Mouse (Mus musculus): ENCODE measurements around the gene Ggt1.
"Not testable (repeated sequence)": the region's sequence is repeated elsewhere in the genome, so short reads cannot be mapped to it uniquely, and the experiment has no call there.

Gene Ggt1

GRCm38 (mm10) chr10:75561071-75561654 is at the start of gene Ggt1:
Gene Ggt1 (plus strand): TSS chr10:75561604.
- DNase-seq (ENCODE audit: low read depth, low spot score): no peak

- no peak for DNase-seq (ENCODE audit: low read depth, low spot score)
Observed at GRCm38 (mm10) chr10:75511897-75512296, 49.5 kb upstream of the Ggt1 start.

GRCm38 (mm10) chr10:75512796-75513195 is 48.6 kb upstream of the Ggt1 start:
- no peak for DNase-seq (ENCODE audit: low read depth, low spot score)

- no peak for DNase-seq (ENCODE audit: low read depth, low spot score)
Observed at GRCm38 (mm10) chr10:75513306-75514067, 47.9 kb upstream of the Ggt1 start.

GRCm38 (mm10) chr10:75514361-75514760 is 47.0 kb upstream of the Ggt1 start:
- DNase-seq (ENCODE audit: low read depth, low spot score): no peak

GRCm38 (mm10) chr10:75515216-75516037 is 46.0 kb upstream of the Ggt1 start:
- no peak for DNase-seq (ENCODE audit: low read depth, low spot score)

GRCm38 (mm10) chr10:75516038-75516723 is 45.2 kb upstream of the Ggt1 start:
- no peak for DNase-seq (ENCODE audit: low read depth, low spot score)

GRCm38 (mm10) chr10:75516724-75517072 is 44.7 kb upstream of the Ggt1 start:
- DNase-seq (ENCODE audit: low read depth, low spot score): peak; percentile 16

GRCm38 (mm10) chr10:75517073-75517757 is 44.2 kb upstream of the Ggt1 start, which contains the start of gene Snrpd3:
Gene Snrpd3 (plus strand): TSS chr10:75517551.
- DNase-seq (ENCODE audit: low read depth, low spot score): peak; percentile 97

GRCm38 (mm10) chr10:75517758-75518143 is 43.7 kb upstream of the Ggt1 start, which contains the start of gene Gucd1:
Gene Gucd1 (minus strand): TSS chr10:75517972.
- peak; percentile 96 for DNase-seq (ENCODE audit: low read depth, low spot score)

- no peak for DNase-seq (ENCODE audit: low read depth, low spot score)
Observed at GRCm38 (mm10) chr10:75520581-75520980, 40.8 kb upstream of the Ggt1 start.

- DNase-seq (ENCODE audit: low read depth, low spot score): no peak
Observed at GRCm38 (mm10) chr10:75521643-75522042, 39.8 kb upstream of the Ggt1 start.

GRCm38 (mm10) chr10:75525450-75525849 is 36.0 kb upstream of the Ggt1 start:
- not testable (repeated sequence) for DNase-seq (ENCODE audit: low read depth, low spot score)

- no peak for DNase-seq (ENCODE audit: low read depth, low spot score)
Observed at GRCm38 (mm10) chr10:75530322-75530721, 31.1 kb upstream of the Ggt1 start.

GRCm38 (mm10) chr10:75531532-75532090 is 29.8 kb upstream of the Ggt1 start:
- DNase-seq (ENCODE audit: low read depth, low spot score): no peak

GRCm38 (mm10) chr10:75534216-75534615 is 27.2 kb upstream of the Ggt1 start:
- DNase-seq (ENCODE audit: low read depth, low spot score): no peak

- DNase-seq (ENCODE audit: low read depth, low spot score): no peak
Observed at GRCm38 (mm10) chr10:75534934-75535333, 26.5 kb upstream of the Ggt1 start.

- no peak for DNase-seq (ENCODE audit: low read depth, low spot score)
Observed at GRCm38 (mm10) chr10:75535423-75535822, 26.0 kb upstream of the Ggt1 start.

GRCm38 (mm10) chr10:75536123-75536522 is 25.3 kb upstream of the Ggt1 start:
- DNase-seq (ENCODE audit: low read depth, low spot score): no peak

- DNase-seq (ENCODE audit: low read depth, low spot score): peak; percentile 29
Observed at GRCm38 (mm10) chr10:75547901-75548300, 13.5 kb upstream of the Ggt1 start.

GRCm38 (mm10) chr10:75548486-75548885 is 12.9 kb upstream of the Ggt1 start:
- DNase-seq (ENCODE audit: low read depth, low spot score): peak; percentile 70

Data from forelimb bud, embryonic 11.5 days (tissue).